Mouse (Mus musculus): ENCODE results near the gene Gnpnat1. TPM values are rescaled to one million over a fixed set of nuclear protein-coding genes. Genes with fewer than 3 reads are reported as not detected.

The Gnpnat1 gene
- polyA plus RNA-seq (2014; fragmentation: Illumina TruSeq; extraction: RNeasy Lipid Tissue Mini Kit (QIAGEN cat#74804); ENCODE audit: low read depth, low replicate concordance): 23.4 TPM

GRCm38 (mm10) chr14:45404813-45405212 lies at the start of gene Gnpnat1:
Gene Gnpnat1, minus strand, starts transcription at chr14:45404913.

GRCm38 (mm10) chr14:45350931-45351859 lies 53.5 kb downstream of the Gnpnat1 start, which contains the start of gene Styx:
Gene Styx, plus strand, starts transcription at chr14:45351093.

GRCm38 (mm10) chr14:45329589-45330181 lies 75.0 kb downstream of the Gnpnat1 start, which contains the start of gene Psmc6:
Gene Psmc6, plus strand, starts transcription at chr14:45329788.

Other genes starting within 250 kb of the Gnpnat1 start
- gene Gpr137c, start 185.2 kb downstream of the Gnpnat1 start, polyA plus RNA-seq (2014; fragmentation: Illumina TruSeq; extraction: RNeasy Lipid Tissue Mini Kit (QIAGEN cat#74804); ENCODE audit: low read depth, low replicate concordance): 5.9 TPM
- 51.4 TPM for gene Txndc16, start 184.6 kb downstream of the Gnpnat1 start, polyA plus RNA-seq (2014; fragmentation: Illumina TruSeq; extraction: RNeasy Lipid Tissue Mini Kit (QIAGEN cat#74804); ENCODE audit: low read depth, low replicate concordance)
- 21.8 TPM for gene Ero1l, start 86.1 kb downstream of the Gnpnat1 start, polyA plus RNA-seq (2014; fragmentation: Illumina TruSeq; extraction: RNeasy Lipid Tissue Mini Kit (QIAGEN cat#74804); ENCODE audit: low read depth, low replicate concordance)
- 78.0 TPM for gene Psmc6, start 75.1 kb downstream of the Gnpnat1 start, polyA plus RNA-seq (2014; fragmentation: Illumina TruSeq; extraction: RNeasy Lipid Tissue Mini Kit (QIAGEN cat#74804); ENCODE audit: low read depth, low replicate concordance)
- 16.6 TPM for gene Styx, start 53.8 kb downstream of the Gnpnat1 start, polyA plus RNA-seq (2014; fragmentation: Illumina TruSeq; extraction: RNeasy Lipid Tissue Mini Kit (QIAGEN cat#74804); ENCODE audit: low read depth, low replicate concordance)
- 86.8 TPM for gene Fermt2, start 125.2 kb upstream of the Gnpnat1 start, polyA plus RNA-seq (2014; fragmentation: Illumina TruSeq; extraction: RNeasy Lipid Tissue Mini Kit (QIAGEN cat#74804); ENCODE audit: low read depth, low replicate concordance)

Measured in adipose tissue, adult 10 weeks (tissue).